Comparison of ENCODE assay signal across 12 mouse cellular contexts in genomic region chr5:147036028-147036427, GRCm38 (mm10). TPM values are rescaled to one million over a fixed set of nuclear protein-coding genes. Genes with fewer than 3 reads are reported as not detected.
A peak's percentile ranks its signal among the peaks of the same experiment; 100 is the strongest.
DNase-seq lines count a peak whose midpoint lies in the region; ATAC-seq and TF ChIP-seq lines count a peak whose summit lies in the region.
"Had no signal": no experiment of that assay in that cellular context is flagged by ENCODE, and none has a peak within 500 bp of the region (broad histone marks: within the 10 kb centered on the region; RNA-seq: fewer than 3 reads in every experiment).

No protein-coding gene starts in this region.

- H3K4me1 ChIP-seq in heart, embryonic 13.5 days, result peaks cover 34% of the 10 kb centered on the region
- peaks cover 33% of the 10 kb centered on the region for H3K4me1 ChIP-seq in kidney, embryonic 16.5 days (ENCODE audit: insufficient read depth, low read length)
- H3K4me1 ChIP-seq in limb, embryonic 10.5 days, result peaks cover 29% of the 10 kb centered on the region

- peak overlapping the region; percentile 48 for H3K27ac ChIP-seq in left cerebral cortex, adult 2 months
- peak overlapping the region; percentile 39; the same call in 1 of the 2 replicates for H3K27ac ChIP-seq in heart, embryonic 13.5 days (replicated peaks)
- peak overlapping the region; percentile 2; the same call in 1 of the 2 replicates for H3K27ac ChIP-seq in kidney, embryonic 16.5 days (ENCODE audit: low read length)
- no peak overlapping the region for H3K27ac ChIP-seq in limb, embryonic 10.5 days
- H3K27ac ChIP-seq: midbrain, embryonic 12.5 days had no signal

- H3K36me3 ChIP-seq in heart, embryonic 13.5 days, result peaks cover 55% of the 10 kb centered on the region
- peaks cover 10% of the 10 kb centered on the region for H3K36me3 ChIP-seq in kidney, embryonic 16.5 days (ENCODE audit: insufficient read depth, low read length)
- peaks cover 12% of the 10 kb centered on the region for H3K36me3 ChIP-seq in limb, embryonic 10.5 days
- H3K36me3 ChIP-seq: midbrain, embryonic 12.5 days had no signal

- H3K9me3 ChIP-seq in heart, embryonic 13.5 days, result no peaks in the 10 kb centered on the region
- no peaks in the 10 kb centered on the region for H3K9me3 ChIP-seq in kidney, embryonic 16.5 days (ENCODE audit: low read length)
- no peaks in the 10 kb centered on the region for H3K9me3 ChIP-seq in limb, embryonic 10.5 days (replicated peaks)
- H3K9me3 ChIP-seq: midbrain, embryonic 12.5 days had no signal

- 47% methylated on average over 10 of the region's 10 CpGs for WGBS in heart, embryonic 13.5 days
- 84% methylated on average over 10 of the region's 10 CpGs for WGBS in kidney, embryonic 16.5 days
- 84% methylated on average over 10 of the region's 10 CpGs for WGBS in limb, embryonic 10.5 days

- H3K27me3 ChIP-seq in heart, embryonic 13.5 days (replicated peaks), result no peaks in the 10 kb centered on the region
- no peaks in the 10 kb centered on the region for H3K27me3 ChIP-seq in kidney, embryonic 16.5 days (ENCODE audit: insufficient read depth, low read length)
- no peaks in the 10 kb centered on the region for H3K27me3 ChIP-seq in limb, embryonic 10.5 days (ENCODE audit: low read depth, poor library complexity, severe bottlenecking)
- H3K27me3 ChIP-seq: midbrain, embryonic 12.5 days had no signal

- no peak overlapping the region for H3K4me3 ChIP-seq in left cerebral cortex, adult 2 months
- no peak overlapping the region for H3K4me3 ChIP-seq in heart, embryonic 13.5 days
- no peak overlapping the region for H3K4me3 ChIP-seq in kidney, embryonic 16.5 days (ENCODE audit: low read length)
- no peak overlapping the region for H3K4me3 ChIP-seq in limb, embryonic 10.5 days
- H3K4me3 ChIP-seq: midbrain, embryonic 12.5 days had no signal

- no peak overlapping the region; the same call in 1 of the 2 replicates for H3K4me2 ChIP-seq in heart, embryonic 13.5 days
- H3K4me2 ChIP-seq in kidney, embryonic 16.5 days (replicated peaks; ENCODE audit: low read depth, low read length), result no peak overlapping the region
- H3K4me2 ChIP-seq: midbrain, embryonic 12.5 days had no signal

- H3K9ac ChIP-seq in heart, embryonic 13.5 days, result peak overlapping the region; percentile 15; the same call in 1 of the 2 replicates
- H3K9ac ChIP-seq in kidney, embryonic 16.5 days (replicated peaks; ENCODE audit: low read length), result no peak overlapping the region
- H3K9ac ChIP-seq: midbrain, embryonic 12.5 days had no signal

- intact Hi-C loops in left cerebral cortex, adult 2 months (cut with DNase I), result no loop called here
- intact Hi-C loops in left cerebral cortex, postnatal 36 days (cut with DNase I), result loop anchor here (2.0 kb wide), 1 partner anchor 41 kb away; the partner anchor contains the start of genes Lnx2 and Polr1d

- TF ChIP-seq CTCF in left cerebral cortex, adult 2 months (IDR thresholded peaks at IDR 0.05), result no peak

- ATAC-seq in heart, embryonic 13.5 days (ENCODE audit: extremely low read depth, insufficient number of reproducible peaks, low FRiP score, low TSS enrichment), result no peak
- 0 out of 2 replicates have a peak, but pooled peaks have one; percentile 43 for ATAC-seq in kidney, embryonic 16.5 days (ENCODE audit: low FRiP score, low TSS enrichment)
- ATAC-seq: activated CD4-positive, CD25-positive, alpha-beta regulatory T cell, adult 4 months had no signal

- no peak for DNase-seq in left cerebral cortex, adult 2 months (ENCODE audit: extremely low spot score in 1 of 2, low spot score in 2 of 2)
- DNase-seq in left cerebral cortex, postnatal 36 days (ENCODE audit: low spot score in 2 of 2), result no peak
- DNase-seq in skeletal muscle tissue, adult 2 months (ENCODE audit: low read depth, low spot score), result peak; percentile 38
- no peak for DNase-seq in layer of hippocampus, adult 9-10 months (ENCODE audit: low spot score)
- no peak for DNase-seq in limb, embryonic 10.5 days (ENCODE audit: low spot score)
- no peak for DNase-seq in spleen, adult 18-20 months
- DNase-seq: left cerebral cortex, postnatal 4 days; thymus, postnatal 36 days had no signal

RNA-seq across cellular contexts. Expression of gene Lnx2, which starts 40.4 kb away (rescaled TPM):
- total RNA-seq in left cerebral cortex, adult 2 months (2021), result 1 to 10 TPM; 5.8 to 6.3 TPM
- total RNA-seq in left cerebral cortex, postnatal 36 days (2021), result 1 to 10 TPM; 5.0 to 5.8 TPM
- polyA plus RNA-seq in heart, embryonic 13.5 days (2015; fragmentation: Nextera tagmentation; extraction: Ambion mirVana), result 10.3 and 10.8 TPM in 2 replicates
- 16.0 and 17.9 TPM in 2 replicates for polyA plus RNA-seq in kidney, embryonic 16.5 days (2015; fragmentation: Nextera tagmentation; extraction: Ambion mirVana)
- polyA plus RNA-seq in limb, embryonic 10.5 days (2016; fragmentation: Nextera tagmentation; extraction: Ambion mirVana), result 10.4 and 12.0 TPM in 2 replicates

RNA-seq across cellular contexts. Expression of gene Polr1d, which starts 40.8 kb away (rescaled TPM):
- total RNA-seq in left cerebral cortex, adult 2 months (2021), result 10 to 100 TPM; 66.8 to 67.0 TPM
- 10 to 100 TPM; 61.3 to 78.1 TPM for total RNA-seq in left cerebral cortex, postnatal 36 days (2021)
- polyA plus RNA-seq in heart, embryonic 13.5 days (2015; fragmentation: Nextera tagmentation; extraction: Ambion mirVana), result 90.1 and 98.2 TPM in 2 replicates
- polyA plus RNA-seq in kidney, embryonic 16.5 days (2015; fragmentation: Nextera tagmentation; extraction: Ambion mirVana), result 137 and 142 TPM in 2 replicates
- 129 and 149 TPM in 2 replicates for polyA plus RNA-seq in limb, embryonic 10.5 days (2016; fragmentation: Nextera tagmentation; extraction: Ambion mirVana)
